Mouse (Mus musculus) T-cell, adult 2 months (primary cell): ENCODE results near the gene Cacna1c.

Experiments
- DNase-seq: peaks from one replicate; pipeline ENCODE4 v3.0.0; 2022; ENCODE audit warnings: low spot score

The Cacna1c gene

GRCm38 (mm10) chr6:119089173-119089572, 107.0 kb downstream of the Cacna1c start:
- no peak for DNase-seq

DNA sequence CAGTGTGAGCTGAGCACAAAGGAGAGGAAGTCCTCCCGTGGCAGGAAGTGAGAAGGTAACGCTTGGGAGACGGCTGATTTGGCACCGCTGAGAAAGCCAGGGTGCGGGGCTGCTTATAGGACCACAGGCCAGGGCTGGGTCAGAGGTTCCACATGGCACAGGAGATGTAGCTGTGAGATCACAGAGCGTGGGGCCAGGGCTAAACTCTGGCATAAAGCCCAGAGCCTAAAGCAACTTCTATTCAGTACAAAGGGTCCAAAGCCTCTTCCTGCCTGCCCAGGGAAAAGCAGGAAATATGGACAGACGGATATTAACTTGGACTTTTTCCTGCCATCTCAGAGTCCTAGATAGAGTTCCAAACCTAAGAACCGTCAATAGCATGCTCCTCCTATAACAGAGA, 107.8 kb downstream of the Cacna1c start:
- DNase-seq = no peak

DNA sequence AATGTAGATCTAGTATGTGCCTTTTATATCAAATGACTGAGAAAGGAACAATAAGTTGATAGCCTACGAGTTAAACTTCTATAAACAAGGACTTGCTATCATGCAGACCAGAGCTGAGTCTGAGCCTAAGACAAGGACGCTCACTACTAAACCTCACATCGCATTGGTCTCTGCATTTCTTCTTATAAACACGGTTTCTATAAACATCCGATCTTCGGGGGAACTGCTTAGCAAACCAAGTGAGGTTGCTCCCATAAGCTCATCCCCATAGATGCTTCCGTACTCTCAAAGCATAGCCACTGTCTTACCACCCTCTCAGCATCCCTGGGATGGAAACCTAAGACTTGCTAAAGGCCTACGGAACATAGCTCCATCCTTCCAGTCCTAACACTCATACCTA, 108.3 kb downstream of the Cacna1c start:
- no peak for DNase-seq

DNA sequence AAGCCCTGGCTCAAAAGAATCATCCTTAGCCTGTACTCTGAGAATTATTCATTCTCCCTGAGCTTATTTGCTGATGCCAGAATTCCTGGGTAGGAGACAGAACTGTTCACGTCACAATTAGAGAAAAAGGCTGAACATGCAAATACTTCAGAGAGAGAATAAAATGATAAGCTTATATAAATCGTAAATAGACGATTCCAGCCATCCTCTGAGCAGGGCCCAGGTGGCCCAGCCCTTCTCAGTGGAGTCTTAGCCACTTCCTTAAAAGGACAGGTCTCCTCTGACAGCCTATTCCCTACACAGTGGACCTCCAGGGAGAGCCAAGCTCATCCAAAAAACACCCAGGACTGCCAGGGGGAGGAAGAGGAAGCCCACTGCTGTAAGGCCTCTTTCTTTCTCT, 110.4 kb downstream of the Cacna1c start:
- DNase-seq = no peak

- DNase-seq = no peak
Observed at GRCm38 (mm10) chr6:119084532-119084931, 111.7 kb downstream of the Cacna1c start.

DNA sequence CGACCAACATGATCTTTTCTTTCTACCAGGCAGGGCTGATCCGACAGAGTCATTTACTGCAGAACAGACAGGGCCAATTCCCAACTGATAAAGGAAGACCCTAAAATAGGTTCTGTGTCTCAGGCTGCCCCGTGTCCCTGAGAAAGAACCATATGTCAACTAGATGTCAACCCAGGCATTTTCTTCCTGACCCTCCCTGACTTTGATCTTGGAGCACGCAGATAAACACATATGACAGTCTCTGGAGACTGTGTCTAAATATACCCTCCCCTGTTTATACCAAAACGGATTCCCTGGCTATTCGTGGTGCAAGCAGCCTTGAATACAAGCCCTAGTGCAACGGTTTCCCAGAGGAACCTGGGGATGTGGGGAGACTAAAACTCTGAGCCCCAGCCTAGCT, 112.7 kb downstream of the Cacna1c start:
- DNase-seq = no peak

GRCm38 (mm10) chr6:119082662-119083061, 113.6 kb downstream of the Cacna1c start:
- no peak for DNase-seq

DNA sequence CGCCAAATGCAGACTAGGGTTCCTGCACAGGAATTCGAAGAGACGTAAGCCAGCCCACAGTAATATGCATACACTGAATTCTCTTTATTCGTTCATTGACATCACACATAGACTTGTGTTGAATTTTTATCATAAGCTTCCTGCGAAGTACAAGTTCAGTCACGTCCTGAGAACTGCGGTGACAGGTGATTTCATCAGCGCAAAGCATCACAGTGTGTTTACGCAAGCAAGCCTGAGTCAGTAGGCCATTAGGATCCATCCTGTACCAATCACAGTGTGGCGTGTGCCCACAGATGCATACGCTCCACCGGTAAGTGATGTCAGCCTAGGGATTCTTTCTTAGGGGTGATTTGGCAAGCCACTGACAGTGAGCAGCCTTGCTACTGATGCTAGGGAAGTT, 114.6 kb downstream of the Cacna1c start:
- no peak for DNase-seq

DNA sequence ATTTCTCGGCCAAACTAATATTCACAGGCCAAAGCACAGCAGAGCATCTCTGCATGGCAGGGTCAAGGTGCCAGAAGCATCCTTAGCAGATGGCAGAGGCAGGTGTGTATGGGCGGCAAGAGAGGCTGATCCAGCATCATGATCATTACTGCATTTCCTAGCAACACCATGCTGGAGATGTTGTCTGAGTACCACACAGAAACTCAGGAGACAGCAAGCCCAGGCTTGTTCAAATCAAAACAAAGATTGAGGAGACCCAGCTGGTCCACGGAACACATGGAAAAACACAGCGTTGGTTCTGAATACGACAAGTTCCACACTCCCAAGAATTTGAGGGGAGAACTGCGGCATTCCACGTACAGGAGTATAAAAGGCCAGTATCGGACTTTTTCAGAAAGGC, 116.6 kb downstream of the Cacna1c start:
- no peak for DNase-seq

DNA sequence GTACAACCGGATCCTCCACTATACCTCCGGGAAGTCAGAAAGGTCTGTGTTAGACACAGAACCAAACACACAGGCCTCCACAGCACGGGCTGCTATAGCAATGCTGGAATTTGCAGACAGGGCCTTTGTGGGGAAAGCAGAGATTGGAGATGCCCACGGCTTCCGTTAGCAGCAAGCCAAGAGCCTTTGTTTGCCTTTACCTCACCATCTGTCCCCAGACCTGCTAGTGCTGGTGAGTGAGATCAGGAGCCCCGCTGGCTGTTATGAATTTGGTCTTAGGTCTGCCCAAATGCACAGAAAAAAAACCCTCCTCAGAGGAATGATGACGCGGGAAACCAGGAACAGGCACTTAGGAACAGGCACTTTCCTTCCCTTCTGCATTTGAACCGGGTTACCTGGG, 117.3 kb downstream of the Cacna1c start:
- no peak for DNase-seq

DNA sequence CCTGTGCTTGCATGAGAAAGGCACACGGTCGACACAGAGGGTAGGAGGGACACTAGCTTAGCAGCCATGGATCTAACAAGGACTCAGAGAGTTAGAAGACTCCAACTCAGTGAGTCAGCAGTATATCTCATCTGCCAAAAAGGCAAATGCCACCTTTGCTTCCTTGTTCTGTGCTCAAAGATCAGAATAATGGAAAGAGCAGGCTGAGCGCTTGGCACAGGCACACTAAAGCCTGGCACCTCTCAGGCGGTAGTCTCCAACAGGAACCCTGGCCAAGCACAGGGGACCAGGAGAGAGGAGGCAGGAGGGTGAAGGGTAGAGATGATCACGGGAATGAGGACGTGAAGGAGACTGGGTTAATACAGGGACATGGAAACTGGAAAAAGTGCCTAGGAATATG, 119.0 kb downstream of the Cacna1c start:
- DNase-seq = no peak

GRCm38 (mm10) chr6:119073419-119074071, 122.7 kb downstream of the Cacna1c start:
- no peak for DNase-seq

GRCm38 (mm10) chr6:119072772-119073171, 123.4 kb downstream of the Cacna1c start:
- DNase-seq = no peak

GRCm38 (mm10) chr6:119070771-119071170, 125.4 kb downstream of the Cacna1c start:
- DNase-seq = no peak

DNA sequence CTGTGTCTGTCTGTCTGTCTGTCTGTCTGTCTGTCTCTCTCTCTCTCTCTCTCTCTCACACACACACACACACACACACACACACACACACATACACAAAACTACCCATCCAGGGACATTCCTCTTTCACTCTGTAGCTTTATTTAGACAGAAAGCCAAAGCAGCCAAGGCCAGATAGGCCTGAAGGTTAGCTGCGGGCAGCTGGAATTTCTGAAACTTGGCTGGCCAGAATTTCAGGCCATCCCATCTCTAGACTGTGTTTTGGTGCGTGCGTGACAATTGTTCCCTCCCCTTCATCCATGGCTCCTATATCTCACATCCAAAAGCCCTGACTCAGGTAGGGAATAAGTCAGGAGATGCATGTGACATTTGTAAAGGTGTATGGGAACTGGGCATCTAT, 125.9 kb downstream of the Cacna1c start:
- DNase-seq = no peak

GRCm38 (mm10) chr6:119069145-119069544, 127.1 kb downstream of the Cacna1c start:
- DNase-seq = no peak

DNA sequence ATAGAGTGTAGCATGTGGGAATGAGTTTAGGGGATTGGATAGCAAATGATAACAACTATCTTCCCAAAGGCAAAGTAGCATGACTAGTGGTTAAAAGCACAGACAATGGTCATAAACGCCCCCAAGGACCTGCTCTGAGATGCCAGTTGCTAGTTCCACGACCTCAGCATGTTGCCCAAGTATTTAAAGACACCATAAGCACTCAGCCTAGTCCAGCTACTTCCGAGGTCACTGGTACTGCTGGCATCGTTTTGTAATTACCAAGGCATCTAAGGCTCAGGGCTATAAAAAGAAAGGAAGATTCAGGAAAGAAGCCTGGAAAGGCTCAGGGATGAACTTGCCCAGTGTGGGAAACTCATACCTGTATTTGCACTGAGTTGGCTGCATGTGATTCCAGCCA, 127.6 kb downstream of the Cacna1c start:
- no peak for DNase-seq

GRCm38 (mm10) chr6:119064961-119065360, 131.3 kb downstream of the Cacna1c start:
- DNase-seq = no peak

GRCm38 (mm10) chr6:119064430-119064829, 131.8 kb downstream of the Cacna1c start:
- no peak for DNase-seq

- no peak for DNase-seq
Observed at GRCm38 (mm10) chr6:119062695-119063094, 133.5 kb downstream of the Cacna1c start.

- DNase-seq = no peak
Observed at GRCm38 (mm10) chr6:119058896-119059295, 137.3 kb downstream of the Cacna1c start.

DNA sequence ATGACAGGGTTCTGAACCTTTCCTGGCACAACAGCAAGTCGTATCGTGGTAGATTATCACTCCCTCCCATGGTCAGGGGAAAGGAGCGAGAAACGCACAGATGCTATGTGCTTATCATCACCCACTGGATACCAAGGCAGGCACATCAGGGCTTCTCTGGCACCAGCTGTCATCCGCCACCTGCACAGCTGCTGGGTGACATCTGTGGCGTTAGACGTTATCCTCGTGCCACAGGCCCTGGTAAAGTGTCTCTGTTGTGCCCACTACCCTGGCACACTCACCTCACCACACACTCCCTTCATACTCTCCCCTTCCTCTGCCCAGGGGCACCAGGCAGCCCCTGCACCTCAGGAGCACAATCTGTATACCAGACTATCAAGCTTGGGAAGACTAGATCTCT, 137.8 kb downstream of the Cacna1c start:
- DNase-seq = no peak

DNA sequence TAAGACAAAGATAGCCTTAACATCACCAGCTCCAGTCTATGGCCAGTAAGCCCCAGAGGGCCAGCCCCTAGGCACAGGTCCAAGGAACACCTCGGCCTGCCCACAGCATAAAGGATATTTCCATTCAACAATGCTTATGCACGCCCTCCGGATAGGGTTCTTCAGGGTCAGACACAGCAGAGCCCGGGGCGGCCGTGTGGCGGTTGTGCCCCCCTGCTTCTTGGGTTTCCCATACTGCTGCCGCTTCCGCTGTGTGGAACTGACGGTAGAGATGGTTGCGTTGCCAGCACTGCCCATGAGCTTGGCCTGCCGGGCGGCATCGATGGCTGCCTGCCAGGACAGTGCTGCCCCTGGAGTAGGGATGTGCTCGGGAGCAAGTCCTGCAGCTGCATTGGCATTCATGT, 139.1 kb downstream of the Cacna1c start:
- no peak for DNase-seq

DNA sequence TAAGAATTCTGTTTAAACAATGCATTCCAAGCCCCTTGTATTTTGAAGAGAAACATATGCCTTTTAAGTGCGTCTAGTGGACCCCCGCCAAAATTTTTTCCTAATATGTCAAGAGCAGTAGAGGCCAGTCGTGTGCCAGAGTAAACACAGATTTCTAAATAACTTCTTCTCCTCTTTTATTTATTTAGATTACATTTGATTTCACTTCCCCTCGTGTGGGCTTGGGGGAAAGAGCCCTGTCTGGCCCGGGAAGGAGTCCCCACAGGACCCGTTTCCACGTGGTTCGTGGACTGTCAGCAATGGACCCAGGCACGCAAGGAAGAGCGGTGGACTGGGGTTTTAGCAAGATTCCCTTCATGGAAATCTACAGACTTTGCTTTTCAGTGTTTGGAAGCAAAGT, 143.4 kb downstream of the Cacna1c start:
- no peak for DNase-seq

- no peak for DNase-seq
Observed at GRCm38 (mm10) chr6:119052366-119052765, 143.9 kb downstream of the Cacna1c start.
